Mouse (Mus musculus): Measurements from ENCODE around the gene Cby3. TPM values are rescaled to one million over a fixed set of nuclear protein-coding genes. Genes with fewer than 3 reads are reported as not detected.

Gene Cby3
- polyA plus RNA-seq, 1 experiment: not detected

DNA sequence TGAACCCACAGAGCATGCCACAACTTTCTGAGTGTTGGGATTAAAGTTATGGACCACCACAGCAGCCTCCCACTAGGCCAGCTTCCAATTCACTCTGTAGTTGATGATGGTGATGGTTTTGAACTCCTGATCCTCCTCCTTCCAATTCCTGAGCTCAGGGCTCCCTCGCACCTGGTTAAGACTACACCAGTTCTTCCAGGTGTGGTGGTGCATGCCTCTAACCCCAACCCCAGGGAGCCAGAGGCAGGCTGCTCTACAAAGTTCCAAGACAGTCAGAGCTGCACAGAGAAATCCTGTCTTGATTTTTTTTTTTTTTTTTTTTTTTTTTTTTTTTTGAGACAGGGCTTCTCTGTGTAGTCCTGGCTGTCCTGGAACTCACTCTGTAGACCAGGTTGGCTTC lies 19.4 kb downstream of the Cby3 start:
- Histone ChIP-seq H3K9me3 (no peaks in the 10 kb centered on the region), H3K4me3 (replicated peaks) (no peak overlapping the region), H3K27me3 (replicated peaks) (no peaks in the 10 kb centered on the region), H3K36me3 (replicated peaks; ENCODE audit: low read length) (peaks cover under 1% of the 10 kb centered on the region), H3K4me1 (peaks cover 41% of the 10 kb centered on the region)
- TF ChIP-seq GATA1 (IDR thresholded peaks at IDR 0.05; ENCODE audit: borderline replicate concordance, low read length) (no peak), FLI1 (IDR thresholded peaks at IDR 0.05; ENCODE audit: low read length) (no peak)

DNA sequence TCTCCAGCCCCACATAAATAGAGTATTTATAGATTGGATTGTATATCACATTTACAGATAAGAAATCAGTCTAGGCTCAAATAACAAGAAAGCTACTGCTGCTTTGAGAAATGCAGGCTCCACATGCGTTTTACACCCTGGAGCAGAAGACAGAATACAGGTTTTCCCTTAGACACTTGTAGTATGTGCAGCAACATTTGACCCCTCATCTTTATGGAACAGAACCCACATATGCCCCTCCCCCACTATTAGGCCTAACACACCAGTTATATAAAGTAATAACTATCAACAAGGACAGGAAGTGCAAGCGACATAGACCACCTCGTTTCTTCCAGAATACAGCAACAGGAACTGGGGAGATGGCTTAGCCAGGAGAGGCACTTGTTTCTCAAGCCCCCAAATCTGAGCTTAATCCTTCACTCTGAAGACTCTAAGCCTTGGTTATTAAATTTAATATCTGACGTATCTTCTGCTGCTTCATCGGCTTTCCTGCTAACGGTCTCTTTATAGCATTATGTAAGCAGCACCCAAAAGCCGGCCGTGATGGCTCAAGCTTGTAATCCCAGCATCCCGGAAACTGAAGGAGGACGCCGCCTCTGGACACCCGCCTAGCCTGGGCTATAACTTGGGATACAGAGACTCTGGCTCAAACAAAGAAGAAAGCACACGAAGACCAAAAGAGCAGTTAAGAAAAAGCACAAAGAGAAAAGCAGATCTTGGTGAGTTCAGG lies 20.2 kb downstream of the Cby3 start:
- TF ChIP-seq GATA1 (IDR thresholded peaks at IDR 0.05; ENCODE audit: borderline replicate concordance, low read length) (no peak), FLI1 (IDR thresholded peaks at IDR 0.05; ENCODE audit: low read length) (no peak)
- no peaks in the 10 kb centered on the region for H3K9me3 ChIP-seq
- no peak overlapping the region for H3K4me3 ChIP-seq (replicated peaks)
- H3K27me3 ChIP-seq (replicated peaks): no peaks in the 10 kb centered on the region
- peaks cover 8% of the 10 kb centered on the region for H3K36me3 ChIP-seq (replicated peaks; ENCODE audit: low read length)
- peaks cover 42% of the 10 kb centered on the region for H3K4me1 ChIP-seq

DNA sequence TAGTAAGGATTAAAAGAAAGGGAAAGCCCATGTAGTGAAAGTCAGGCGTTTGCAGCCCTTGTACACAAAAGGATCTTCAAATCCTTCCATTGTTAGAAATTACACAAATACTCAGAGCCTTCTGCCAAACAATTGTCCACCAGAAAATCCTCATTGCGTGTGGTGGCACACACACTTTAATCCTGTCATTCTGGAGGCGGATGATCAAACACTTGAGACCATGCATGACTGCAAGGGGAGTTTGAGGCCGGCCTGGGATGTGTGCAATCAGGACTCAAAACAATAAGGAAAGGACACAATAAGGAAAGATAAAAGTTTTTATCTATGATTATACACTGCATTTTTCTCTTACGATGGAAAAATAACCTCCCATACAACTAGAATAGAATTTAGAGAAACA lies 21.2 kb downstream of the Cby3 start:
- H3K4me1 ChIP-seq: peaks cover 42% of the 10 kb centered on the region
- TF ChIP-seq FLI1 (IDR thresholded peaks at IDR 0.05; ENCODE audit: low read length) (no peak), GATA1 (IDR thresholded peaks at IDR 0.05; ENCODE audit: borderline replicate concordance, low read length) (no peak)
- H3K9me3 ChIP-seq: no peaks in the 10 kb centered on the region
- no peak overlapping the region for H3K4me3 ChIP-seq (replicated peaks)
- H3K27me3 ChIP-seq (replicated peaks): no peaks in the 10 kb centered on the region
- peaks cover 18% of the 10 kb centered on the region for H3K36me3 ChIP-seq (replicated peaks; ENCODE audit: low read length)

DNA sequence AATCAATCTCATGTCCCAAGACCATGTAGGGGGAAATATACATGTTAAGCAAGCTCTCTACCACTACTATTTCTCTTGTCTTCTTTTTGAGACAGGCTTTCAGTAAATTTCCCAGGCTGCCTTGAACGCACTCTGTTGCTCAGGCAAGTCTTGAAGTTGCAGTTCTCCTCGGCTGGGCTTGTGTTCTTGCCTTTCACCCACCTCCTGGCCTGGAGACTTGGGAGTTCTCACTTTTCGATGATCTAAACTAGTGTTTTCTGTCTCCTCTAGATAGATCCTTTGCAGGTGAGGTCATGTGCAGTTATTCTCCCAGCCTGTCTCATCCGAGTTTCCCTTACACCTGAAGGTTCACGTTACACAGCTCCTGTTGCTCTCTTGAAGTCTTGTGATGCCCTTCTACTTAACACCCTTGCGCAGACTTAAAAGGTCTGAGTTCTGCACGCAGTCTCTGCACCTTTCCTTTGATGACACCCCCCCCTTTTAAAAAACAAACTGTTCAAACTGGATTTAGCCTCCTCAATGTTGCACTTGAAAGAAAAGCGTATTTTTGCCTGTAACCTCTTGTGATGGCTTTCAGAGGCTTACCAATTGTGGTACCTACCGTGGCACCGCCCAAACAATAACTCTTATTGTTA lies 22.0 kb downstream of the Cby3 start:
- Histone ChIP-seq H3K27me3 (replicated peaks) (no peaks in the 10 kb centered on the region), H3K9me3 (no peaks in the 10 kb centered on the region), H3K36me3 (replicated peaks; ENCODE audit: low read length) (peaks cover 25% of the 10 kb centered on the region), H3K4me1 (peaks cover 36% of the 10 kb centered on the region), H3K4me3 (replicated peaks) (peak overlapping the region; percentile 96)
- TF ChIP-seq FLI1 (IDR thresholded peaks at IDR 0.05; ENCODE audit: low read length) (no peak), GATA1 (IDR thresholded peaks at IDR 0.05; ENCODE audit: borderline replicate concordance, low read length) (no peak)

DNA sequence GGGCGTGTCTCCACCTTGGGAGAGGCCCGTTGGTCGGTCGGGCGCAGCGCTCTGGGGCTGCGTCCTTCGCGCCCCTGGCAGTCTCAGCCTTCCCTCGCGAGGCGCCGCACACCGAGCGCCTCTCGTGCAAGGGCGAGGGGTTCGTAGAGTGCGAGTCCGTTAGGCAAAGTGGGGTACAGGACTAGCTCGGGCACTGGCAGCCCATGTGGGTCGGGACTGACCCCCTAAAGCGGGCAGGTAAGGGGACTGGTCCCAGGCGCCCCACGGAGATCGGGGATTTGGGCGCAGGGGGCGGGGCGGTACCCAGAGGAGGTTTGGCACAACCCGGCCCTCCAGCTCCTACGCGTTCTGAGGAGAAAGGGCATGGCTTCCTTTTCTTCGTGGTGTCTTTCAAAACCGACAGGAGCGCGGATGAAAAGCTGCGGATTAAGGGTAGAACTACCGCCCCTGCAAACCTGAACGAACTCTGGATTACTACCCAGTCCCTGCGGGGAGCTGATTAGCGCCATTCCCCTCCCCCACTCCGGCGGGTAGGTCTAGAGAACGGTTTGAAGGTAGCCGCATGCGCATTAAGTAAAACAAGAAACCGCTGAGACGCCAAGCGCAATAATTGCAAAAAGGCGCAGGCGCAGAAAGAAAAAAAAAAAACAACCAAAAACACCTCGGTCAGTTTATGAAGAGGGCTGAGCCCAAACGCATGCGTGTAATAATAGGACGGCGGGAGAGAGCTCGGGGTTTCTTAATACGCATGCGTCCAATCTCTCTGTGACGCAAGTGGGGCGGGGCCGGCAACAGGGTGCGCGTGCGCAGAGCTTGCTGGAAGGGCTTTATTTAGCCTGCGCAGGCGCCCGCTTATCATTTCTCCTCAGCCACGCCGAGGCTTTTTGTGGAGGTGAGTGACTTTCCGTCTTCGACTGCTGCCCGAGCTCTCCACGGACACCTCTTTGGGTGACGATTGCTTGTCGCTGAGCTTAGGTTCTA lies 22.9 kb downstream of the Cby3 start, which contains the start of gene Hnrnph1:
Gene Hnrnph1 (plus strand): TSS at position 80 of the 981 bp plus-strand sequence.
- H3K9me3 ChIP-seq: no peaks in the 10 kb centered on the region
- TF ChIP-seq GATA1 (IDR thresholded peaks at IDR 0.05; ENCODE audit: borderline replicate concordance, low read length) (no peak), FLI1 (IDR thresholded peaks at IDR 0.05; ENCODE audit: low read length) (no peak)
- H3K4me1 ChIP-seq: peaks cover 32% of the 10 kb centered on the region
- no peaks in the 10 kb centered on the region for H3K27me3 ChIP-seq (replicated peaks)
- peak within 1 kb of the TSS; percentile 96 for H3K4me3 ChIP-seq (replicated peaks)
- H3K36me3 ChIP-seq (replicated peaks; ENCODE audit: low read length): peaks cover 35% of the 10 kb centered on the region

DNA sequence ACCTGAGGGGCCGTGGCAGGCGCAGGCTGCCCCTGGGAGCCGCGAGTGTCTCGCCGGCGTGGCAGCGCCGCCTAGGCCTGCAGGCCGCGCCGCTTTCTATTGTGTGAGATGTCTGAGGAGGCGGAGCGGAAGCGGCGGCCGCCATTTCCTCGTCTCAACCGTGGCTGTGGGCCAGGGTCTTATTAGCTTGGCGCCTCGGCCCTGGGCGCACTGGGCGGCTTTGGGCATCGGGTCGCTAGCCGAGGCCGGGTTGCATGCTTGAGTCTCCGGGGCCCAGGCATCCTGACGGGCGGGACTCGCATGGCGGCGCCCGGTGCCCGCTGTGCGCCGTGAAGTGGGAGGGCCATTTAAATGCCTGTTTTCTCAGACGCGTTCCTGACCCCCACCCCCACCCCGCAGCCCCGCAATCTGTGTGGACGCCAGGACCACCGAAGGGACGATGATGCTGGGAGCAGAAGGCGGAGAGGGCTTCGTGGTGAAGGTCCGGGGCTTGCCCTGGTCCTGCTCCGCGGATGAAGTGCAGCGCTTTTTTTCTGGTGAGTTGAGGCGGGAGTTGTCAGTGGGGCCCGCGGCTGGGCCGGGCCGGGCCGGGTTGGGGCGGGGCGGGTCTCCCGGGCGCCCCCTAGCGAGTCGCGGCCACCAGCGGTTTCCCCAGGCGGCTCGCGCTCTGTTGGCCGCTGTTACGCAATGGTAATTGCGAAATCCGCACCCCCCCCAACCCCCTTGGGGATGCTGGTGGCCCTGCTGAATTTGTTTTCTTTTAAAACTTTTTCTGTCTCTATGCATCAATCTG lies 23.8 kb downstream of the Cby3 start:
- H3K4me1 ChIP-seq: peaks cover 37% of the 10 kb centered on the region
- H3K27me3 ChIP-seq (replicated peaks): no peaks in the 10 kb centered on the region
- peaks cover 43% of the 10 kb centered on the region for H3K36me3 ChIP-seq (replicated peaks; ENCODE audit: low read length)
- no peaks in the 10 kb centered on the region for H3K9me3 ChIP-seq
- TF ChIP-seq GATA1 (IDR thresholded peaks at IDR 0.05; ENCODE audit: borderline replicate concordance, low read length): no peak
- no peak for TF ChIP-seq FLI1 (IDR thresholded peaks at IDR 0.05; ENCODE audit: low read length)
- H3K4me3 ChIP-seq (replicated peaks): peak overlapping the region; percentile 96

DNA sequence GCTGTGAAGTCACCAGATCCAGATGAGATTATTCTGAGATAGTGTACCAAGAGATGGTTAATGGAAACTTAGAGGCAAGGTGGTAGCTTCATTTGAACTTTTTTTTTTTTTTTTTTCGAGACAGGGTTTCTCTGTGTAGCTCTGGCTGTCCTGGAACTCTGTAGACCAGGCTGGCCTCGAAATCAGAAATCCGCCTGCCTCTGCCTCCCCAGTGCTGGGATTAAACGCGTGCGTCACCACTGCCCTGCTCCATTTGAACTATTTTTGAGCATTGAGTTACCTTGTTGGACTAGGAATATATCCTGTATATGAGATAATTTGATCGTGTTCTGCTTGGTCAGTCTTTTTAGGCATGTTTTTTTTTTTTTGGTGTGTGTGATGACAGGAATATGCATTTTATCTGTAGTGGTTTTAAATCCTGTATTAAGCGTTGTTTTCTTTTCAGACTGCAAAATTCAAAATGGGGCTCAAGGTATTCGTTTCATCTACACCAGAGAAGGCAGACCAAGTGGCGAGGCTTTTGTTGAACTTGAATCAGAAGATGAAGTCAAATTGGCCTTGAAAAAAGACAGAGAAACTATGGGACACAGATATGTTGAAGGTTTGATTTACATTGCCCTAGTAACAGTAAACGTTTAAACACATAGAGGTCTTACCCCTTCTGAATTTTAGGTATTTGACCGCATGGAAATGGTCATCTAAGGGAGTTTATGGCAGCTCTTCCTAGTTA lies 24.9 kb downstream of the Cby3 start:
- Histone ChIP-seq H3K9me3 (no peaks in the 10 kb centered on the region), H3K4me1 (peaks cover 37% of the 10 kb centered on the region), H3K4me3 (replicated peaks) (peak overlapping the region; percentile 96), H3K27me3 (replicated peaks) (no peaks in the 10 kb centered on the region), H3K36me3 (replicated peaks; ENCODE audit: low read length) (peaks cover 54% of the 10 kb centered on the region)
- TF ChIP-seq GATA1 (IDR thresholded peaks at IDR 0.05; ENCODE audit: borderline replicate concordance, low read length) (no peak), FLI1 (IDR thresholded peaks at IDR 0.05; ENCODE audit: low read length) (no peak)

DNA sequence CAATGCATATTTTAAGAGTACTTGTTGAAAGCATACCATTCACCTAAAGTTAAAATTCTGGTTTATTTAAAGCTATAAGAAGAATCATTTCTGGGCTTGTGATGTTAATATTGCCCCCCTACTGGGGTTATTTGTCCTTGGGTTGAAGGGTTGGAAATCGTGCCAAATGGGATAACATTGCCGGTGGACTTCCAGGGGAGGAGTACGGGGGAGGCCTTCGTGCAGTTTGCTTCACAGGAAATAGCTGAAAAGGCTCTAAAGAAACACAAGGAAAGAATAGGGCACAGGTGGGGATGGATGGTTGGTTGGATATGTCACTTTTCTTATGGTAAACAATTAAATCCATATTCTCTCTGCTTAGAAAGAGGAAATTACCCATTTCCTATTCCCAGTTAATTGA lies 27.0 kb downstream of the Cby3 start:
- Histone ChIP-seq H3K36me3 (replicated peaks; ENCODE audit: low read length) (peaks cover 75% of the 10 kb centered on the region), H3K27me3 (replicated peaks) (no peaks in the 10 kb centered on the region), H3K4me1 (peaks cover 27% of the 10 kb centered on the region), H3K9me3 (no peaks in the 10 kb centered on the region), H3K4me3 (replicated peaks) (no peak overlapping the region)
- TF ChIP-seq GATA1 (IDR thresholded peaks at IDR 0.05; ENCODE audit: borderline replicate concordance, low read length) (no peak), FLI1 (IDR thresholded peaks at IDR 0.05; ENCODE audit: low read length) (no peak)
